ENCODE assay signal across 17 mouse cellular contexts in genomic region chr11:25147287-25147686, GRCm38 (mm10).
DNase-seq lines count a peak whose midpoint lies in the region.
"Had no signal": no experiment of that assay in that cellular context is flagged by ENCODE, and none has a peak within 500 bp of the region (broad histone marks: within the 10 kb centered on the region; RNA-seq: fewer than 3 reads in every experiment).

No protein-coding gene starts in this region.

- DNase-seq in frontal cortex, postnatal 36 days (ENCODE audit: low spot score in 2 of 2): peak; percentile 9 to 20
- no peak for DNase-seq in frontal cortex, postnatal 25 days (ENCODE audit: low spot score in 2 of 2)
- peak; percentile 32 to 41 for DNase-seq in layer of hippocampus, adult 8-10 months (ENCODE audit: low spot score in 2 of 2)
- no peak for DNase-seq in layer of hippocampus, adult 9-10 months (ENCODE audit: low spot score)
- DNase-seq in right cerebral cortex, adult 18-20 months: peak; percentile 9
- no peak for DNase-seq in right cerebral cortex, postnatal 25 days
- DNase-seq: adrenal gland, adult 2 months; adrenal gland, postnatal 14 days; cerebellum, adult 11-12 months; cerebellum, adult 8-10 months; cerebellum, postnatal 10 days; cerebellum, postnatal 36 days; embryo, embryonic 11 days; gastrocnemius, postnatal 25 days; heart, adult 18-20 months; heart, postnatal 10 days; heart, postnatal 36 days had no signal

Comparison
In these comparisons a context has a peak if more than half of its experiments do, and no peak if none do; other contexts are left out.
1. DNase-seq: peak in frontal cortex, postnatal 36 days (2 of 2), layer of hippocampus, adult 8-10 months (2 of 2) and right cerebral cortex, adult 18-20 months (single experiment); none in frontal cortex, postnatal 25 days (0 of 2), layer of hippocampus, adult 9-10 months (single experiment) and right cerebral cortex, postnatal 25 days (single experiment).